Mouse (Mus musculus) forebrain, embryonic 13.5 days (tissue): ENCODE data around the gene Ar. TPM values are rescaled to one million over a fixed set of nuclear protein-coding genes. Genes with fewer than 3 reads are reported as not detected.

Experiments
- ATAC-seq: fragments of 200-750 bp; cut with Nextera tagmentation; 2 replicates; pipeline ENCODE4 v1.8.0; 2017
- H3K27ac ChIP-seq: fragments of 300-500 bp; sonication (generic); 2 replicates; pipeline ENCODE4 v1.5.1; 2015; ENCODE audit warnings: inconsistent platforms, mild to moderate bottlenecking, moderate library complexity
- H3K27me3 ChIP-seq: fragments of 300-500 bp; sonication (generic); 2 replicates; pipeline ENCODE4 v1.6.1; 2015; ENCODE audit warnings: mild to moderate bottlenecking, inconsistent platforms
- H3K36me3 ChIP-seq: fragments of 300-500 bp; sonication (generic); 2 replicates; pipeline ENCODE4 v1.6.1; 2015; ENCODE audit warnings: mild to moderate bottlenecking, inconsistent platforms; ENCODE audit not compliant: poor library complexity, severe bottlenecking
- H3K4me1 ChIP-seq: fragments of 300-500 bp; sonication (generic); 2 replicates; pipeline ENCODE4 v1.6.1; 2015; ENCODE audit warnings: inconsistent platforms
- H3K4me2 ChIP-seq: fragments of 300-500 bp; sonication (generic); 2 replicates; pipeline ENCODE4 v1.6.1; 2015; ENCODE audit warnings: inconsistent platforms, mild to moderate bottlenecking, moderate library complexity
- H3K4me3 ChIP-seq: fragments of 300-500 bp; sonication (generic); 2 replicates; pipeline ENCODE4 v1.5.1; 2015; ENCODE audit warnings: mild to moderate bottlenecking, inconsistent platforms
- H3K9ac ChIP-seq: fragments of 300-500 bp; sonication (generic); 2 replicates; pipeline ENCODE4 v1.6.1; 2015; ENCODE audit warnings: mild to moderate bottlenecking, inconsistent platforms
- H3K9me3 ChIP-seq: fragments of 300-500 bp; sonication (generic); replicated peaks from 2 replicates; pipeline ENCODE4 v1.6.1; 2016; ENCODE audit warnings: inconsistent platforms
- WGBS: fragments of 180-500 bp; shearing (Covaris S2); methylation state at CpG from one replicate; pipeline ENCODE4 v1.1.7; 2015; 5-methylcytosine and 5-hydroxymethylcytosine counted together
- polyA plus RNA-seq: library from polyadenylated mRNA; unstranded; fragments of >200 nt; fragmentation: Nextera tagmentation; extraction: Ambion mirVana; gene quantifications from 2 replicates; pipeline ENCODE4 v1.2.1, GENCODE M21; 2015

Gene Ar
- 0.05 and 0.06 TPM in 2 replicates for polyA plus RNA-seq

DNA sequence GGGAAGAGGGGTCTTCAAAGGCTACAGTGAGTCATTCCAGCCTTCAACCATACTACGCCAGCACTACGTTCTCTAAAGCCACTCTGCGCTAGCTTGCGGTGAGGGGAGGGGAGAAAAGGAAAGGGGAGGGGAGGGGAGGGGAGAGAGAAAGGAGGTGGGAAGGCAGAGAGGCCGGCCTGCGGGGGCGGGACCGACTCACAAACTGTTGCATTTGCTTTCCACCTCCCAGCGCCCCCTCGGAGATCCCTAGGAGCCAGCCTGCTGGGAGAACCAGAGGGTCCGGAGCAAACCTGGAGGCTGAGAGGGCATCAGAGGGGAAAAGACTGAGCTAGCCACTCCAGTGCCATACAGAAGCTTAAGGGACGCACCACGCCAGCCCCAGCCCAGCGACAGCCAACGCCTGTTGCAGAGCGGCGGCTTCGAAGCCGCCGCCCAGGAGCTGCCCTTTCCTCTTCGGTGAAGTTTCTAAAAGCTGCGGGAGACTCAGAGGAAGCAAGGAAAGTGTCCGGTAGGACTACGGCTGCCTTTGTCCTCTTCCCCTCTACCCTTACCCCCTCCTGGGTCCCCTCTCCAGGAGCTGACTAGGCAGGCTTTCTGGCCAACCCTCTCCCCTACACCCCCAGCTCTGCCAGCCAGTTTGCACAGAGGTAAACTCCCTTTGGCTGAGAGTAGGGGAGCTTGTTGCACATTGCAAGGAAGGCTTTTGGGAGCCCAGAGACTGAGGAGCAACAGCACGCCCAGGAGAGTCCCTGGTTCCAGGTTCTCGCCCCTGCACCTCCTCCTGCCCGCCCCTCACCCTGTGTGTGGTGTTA is at the start of gene Ar:
Gene Ar (plus strand): TSS at position 239 of the 812 bp plus-strand sequence.
- H3K36me3 ChIP-seq = no peaks in the 10 kb centered on the region
- no peak for ATAC-seq
- WGBS = 20% methylated on average over 25 of the region's 27 CpGs
- H3K4me3 ChIP-seq = peak within 1 kb of the TSS; percentile 44
- H3K9me3 ChIP-seq = no peaks in the 10 kb centered on the region
- peak within 1 kb of the TSS; percentile 73 for H3K4me2 ChIP-seq
- H3K27me3 ChIP-seq = peaks cover 34% of the 10 kb centered on the region
- no peak within 1 kb of the TSS for H3K27ac ChIP-seq
- H3K4me1 ChIP-seq = peaks cover 6% of the 10 kb centered on the region; the same call in 1 of the 2 replicates
- H3K9ac ChIP-seq = no peak within 1 kb of the TSS

- 32% methylated on average over 28 of the region's 30 CpGs for WGBS
- Histone ChIP-seq H3K27ac (no peak overlapping the region), H3K27me3 (peaks cover 34% of the 10 kb centered on the region), H3K4me3 (peak overlapping the region; percentile 44), H3K4me1 (peaks cover 6% of the 10 kb centered on the region; the same call in 1 of the 2 replicates), H3K4me2 (peak overlapping the region; percentile 73), H3K9ac (0 out of 2 replicates have a peak overlapping the region, but pooled peaks have one; percentile 16), H3K9me3 (no peaks in the 10 kb centered on the region), H3K36me3 (no peaks in the 10 kb centered on the region)
- ATAC-seq = peak; percentile 73
These were observed 1.3 kb downstream of the Ar start for GRCm38 (mm10) chrX:98149724-98150392.

GRCm38 (mm10) chrX:98150393-98151119 is 2.0 kb downstream of the Ar start:
- Histone ChIP-seq H3K9me3 (no peaks in the 10 kb centered on the region), H3K4me2 (peak overlapping the region; percentile 73), H3K4me3 (peak overlapping the region; percentile 44), H3K9ac (0 out of 2 replicates have a peak overlapping the region, but pooled peaks have one; percentile 16), H3K36me3 (no peaks in the 10 kb centered on the region), H3K27ac (no peak overlapping the region), H3K4me1 (peaks cover 6% of the 10 kb centered on the region; the same call in 1 of the 2 replicates), H3K27me3 (peaks cover 34% of the 10 kb centered on the region)
- WGBS = 21% methylated on average over 31 of the region's 33 CpGs
- peak; percentile 75 for ATAC-seq

DNA sequence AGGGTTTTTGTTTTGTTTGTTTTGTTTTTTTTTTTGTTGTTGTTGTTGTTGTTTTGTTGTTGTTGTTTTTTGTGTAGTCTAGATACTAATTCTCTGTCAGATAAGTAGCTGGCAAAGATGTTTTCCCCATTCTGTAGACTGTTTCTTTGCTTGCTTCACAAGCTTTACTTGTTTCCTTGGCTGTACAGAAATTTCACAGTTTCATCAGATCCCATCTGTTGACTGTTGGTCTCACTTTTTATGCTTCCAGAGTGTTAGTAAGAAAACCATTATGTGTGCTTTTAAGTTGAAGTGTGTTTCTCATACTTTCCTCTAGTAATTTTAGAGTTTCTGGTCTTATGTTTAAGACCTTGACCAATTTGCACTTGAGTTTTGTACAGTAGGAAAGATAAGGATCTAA is 41.2 kb downstream of the Ar start:
- no peak for ATAC-seq
- Histone ChIP-seq H3K9me3 (no peaks in the 10 kb centered on the region), H3K4me1 (no peaks in the 10 kb centered on the region), H3K4me2 (no peak overlapping the region), H3K9ac (no peak overlapping the region), H3K36me3 (no peaks in the 10 kb centered on the region), H3K4me3 (no peak overlapping the region), H3K27ac (no peak overlapping the region), H3K27me3 (no peaks in the 10 kb centered on the region)

DNA sequence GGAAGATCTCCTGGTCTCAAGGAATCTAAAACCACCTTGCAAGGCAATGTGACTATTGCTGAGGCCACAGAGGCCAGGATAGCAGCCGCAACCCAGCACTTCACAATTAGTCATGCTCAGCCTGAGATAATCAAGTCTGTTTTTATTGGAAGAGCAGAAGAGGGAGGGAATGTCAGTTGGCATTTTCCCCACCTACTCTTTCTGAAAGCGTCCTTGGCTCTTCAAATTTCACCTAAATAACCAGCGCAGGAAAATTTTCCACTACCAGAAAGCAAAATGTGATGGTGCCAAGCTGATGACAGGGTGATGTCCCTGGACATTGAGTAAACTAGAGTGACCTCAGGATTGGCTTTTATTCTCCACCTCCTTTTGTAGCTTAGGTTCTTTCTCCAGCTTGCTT is 57.2 kb downstream of the Ar start:
- no peaks in the 10 kb centered on the region for H3K27me3 ChIP-seq
- H3K4me1 ChIP-seq = no peaks in the 10 kb centered on the region
- no peak overlapping the region for H3K27ac ChIP-seq
- H3K36me3 ChIP-seq = no peaks in the 10 kb centered on the region
- no peak overlapping the region for H3K4me2 ChIP-seq
- no peak overlapping the region for H3K9ac ChIP-seq
- H3K9me3 ChIP-seq = no peaks in the 10 kb centered on the region
- no peak overlapping the region for H3K4me3 ChIP-seq
- no peak for ATAC-seq
- 61% methylated on average over 3 of the region's 3 CpGs for WGBS

DNA sequence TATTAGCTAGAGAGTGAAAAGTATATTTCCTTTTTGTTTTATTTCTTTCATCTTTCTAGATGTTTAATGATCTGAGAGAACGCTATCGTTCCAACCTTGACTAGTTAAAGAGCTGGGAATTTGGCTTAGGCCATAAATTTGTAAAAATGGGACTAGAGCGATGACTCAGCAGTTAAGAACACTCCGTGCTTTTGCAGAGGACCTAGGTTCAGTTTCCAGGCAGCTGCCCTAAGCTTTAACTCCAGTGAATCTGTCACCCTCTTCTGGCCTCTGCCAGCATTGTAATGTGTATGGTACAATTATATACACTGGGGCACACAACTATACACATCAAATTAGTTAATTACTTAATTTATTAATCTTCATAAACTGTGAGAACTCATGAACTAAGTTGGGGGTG is 58.6 kb downstream of the Ar start:
- 75% methylated on average over 4 of the region's 4 CpGs for WGBS
- no peaks in the 10 kb centered on the region for H3K27me3 ChIP-seq
- H3K4me1 ChIP-seq = no peaks in the 10 kb centered on the region
- no peak overlapping the region for H3K9ac ChIP-seq
- H3K36me3 ChIP-seq = no peaks in the 10 kb centered on the region
- no peak for ATAC-seq
- H3K4me3 ChIP-seq = no peak overlapping the region
- no peak overlapping the region for H3K4me2 ChIP-seq
- no peaks in the 10 kb centered on the region for H3K9me3 ChIP-seq
- no peak overlapping the region for H3K27ac ChIP-seq

DNA sequence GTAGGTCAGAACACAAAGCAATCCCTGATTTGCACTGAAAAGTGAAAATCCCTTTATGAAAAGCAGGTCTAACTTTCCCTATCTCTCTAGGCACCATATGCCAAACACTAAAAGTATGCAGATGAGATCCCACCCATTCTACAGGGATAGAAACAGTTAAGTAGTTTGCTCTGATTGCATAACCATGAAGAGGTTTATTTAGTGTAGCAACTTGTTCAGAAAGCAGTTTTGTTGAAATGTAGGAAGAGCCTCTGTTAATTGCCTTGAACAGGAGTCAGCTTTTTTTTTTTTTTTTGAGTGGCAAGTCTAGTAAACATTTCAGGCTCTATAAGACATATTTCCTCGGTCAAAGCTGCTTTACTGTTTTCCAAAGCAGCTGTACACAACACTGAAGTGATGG is 67.5 kb downstream of the Ar start:
- no peaks in the 10 kb centered on the region for H3K36me3 ChIP-seq
- ATAC-seq = no peak
- 78% methylated on average over 1 of the region's 1 CpGs for WGBS
- H3K4me2 ChIP-seq = no peak overlapping the region
- H3K4me3 ChIP-seq = no peak overlapping the region
- H3K9ac ChIP-seq = no peak overlapping the region
- no peaks in the 10 kb centered on the region for H3K27me3 ChIP-seq
- H3K4me1 ChIP-seq = no peaks in the 10 kb centered on the region
- no peaks in the 10 kb centered on the region for H3K9me3 ChIP-seq
- no peak overlapping the region for H3K27ac ChIP-seq

DNA sequence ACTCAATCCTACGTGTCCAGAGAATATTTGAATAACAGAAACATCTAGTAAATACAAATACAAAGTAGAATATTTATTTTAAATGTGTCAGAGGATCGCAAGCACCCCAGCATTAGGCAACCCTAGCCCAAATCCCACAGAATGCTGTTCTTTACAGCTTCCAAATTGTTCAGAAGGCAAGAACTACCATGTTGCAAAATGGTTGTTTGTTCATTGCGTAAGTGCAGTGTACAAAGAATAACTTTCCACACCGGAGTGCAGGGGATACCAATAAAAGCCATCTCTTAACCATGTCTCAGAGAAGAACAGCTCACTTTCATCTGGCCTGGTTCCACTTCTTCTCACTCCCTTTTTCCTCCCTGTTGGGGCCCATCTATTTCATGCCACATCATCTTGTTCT is 90.4 kb downstream of the Ar start:
- no peak overlapping the region for H3K4me2 ChIP-seq
- no peaks in the 10 kb centered on the region for H3K9me3 ChIP-seq
- H3K27me3 ChIP-seq = no peaks in the 10 kb centered on the region
- ATAC-seq = no peak
- H3K4me3 ChIP-seq = no peak overlapping the region
- no peak overlapping the region for H3K27ac ChIP-seq
- no peak overlapping the region for H3K9ac ChIP-seq
- H3K36me3 ChIP-seq = no peaks in the 10 kb centered on the region
- H3K4me1 ChIP-seq = no peaks in the 10 kb centered on the region
- WGBS = 87% methylated on average over 4 of the region's 4 CpGs

DNA sequence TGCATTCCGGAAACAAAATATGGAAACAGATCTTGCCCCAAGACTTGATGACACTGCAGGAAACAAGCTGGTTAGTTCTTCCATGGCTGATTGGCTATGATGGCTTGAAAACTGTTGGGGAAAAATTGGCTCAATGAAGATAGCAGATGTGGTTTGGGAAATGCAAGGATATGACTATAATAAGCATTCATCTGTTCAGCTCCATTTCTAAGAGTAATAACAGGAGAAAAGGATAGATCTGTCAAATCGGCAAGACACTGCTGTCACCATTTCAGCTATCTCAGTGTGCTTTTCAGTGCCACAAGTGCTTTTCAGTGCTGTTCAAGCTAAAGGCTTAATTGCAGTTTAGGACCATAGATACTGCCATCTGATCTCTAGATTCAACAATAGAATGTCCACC is 96.5 kb downstream of the Ar start:
- no peak for ATAC-seq
- H3K4me1 ChIP-seq = no peaks in the 10 kb centered on the region
- no peaks in the 10 kb centered on the region for H3K9me3 ChIP-seq
- no peak overlapping the region for H3K4me3 ChIP-seq
- H3K36me3 ChIP-seq = no peaks in the 10 kb centered on the region
- H3K27me3 ChIP-seq = no peaks in the 10 kb centered on the region
- no peak overlapping the region for H3K27ac ChIP-seq
- WGBS = 76% methylated on average over 2 of the region's 2 CpGs
- no peak overlapping the region for H3K9ac ChIP-seq
- no peak overlapping the region for H3K4me2 ChIP-seq

DNA sequence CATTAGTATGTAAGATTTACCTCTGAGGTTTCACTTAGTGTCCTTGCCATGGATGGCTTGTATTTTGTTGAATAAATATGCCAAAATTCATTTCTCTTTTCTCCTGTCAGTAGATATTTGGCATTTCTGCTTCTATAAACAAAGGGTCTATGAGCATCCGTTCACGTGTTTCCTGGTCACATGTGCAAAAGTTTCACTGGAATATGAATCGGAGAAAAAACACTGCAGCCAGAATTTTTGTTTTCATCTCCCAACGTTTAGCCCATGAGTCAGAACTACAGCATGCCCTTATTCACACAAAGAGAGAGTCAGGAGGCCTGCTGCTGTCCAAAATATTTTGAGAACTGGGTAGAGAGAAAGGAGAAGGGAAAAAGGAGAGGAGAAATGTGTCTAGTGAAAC is 99.8 kb downstream of the Ar start:
- no peak overlapping the region for H3K27ac ChIP-seq
- 84% methylated on average over 4 of the region's 4 CpGs for WGBS
- no peaks in the 10 kb centered on the region for H3K36me3 ChIP-seq
- H3K9me3 ChIP-seq = no peaks in the 10 kb centered on the region
- no peak for ATAC-seq
- no peak overlapping the region for H3K4me3 ChIP-seq
- no peak overlapping the region for H3K4me2 ChIP-seq
- H3K4me1 ChIP-seq = no peaks in the 10 kb centered on the region
- H3K27me3 ChIP-seq = no peaks in the 10 kb centered on the region
- no peak overlapping the region for H3K9ac ChIP-seq

DNA sequence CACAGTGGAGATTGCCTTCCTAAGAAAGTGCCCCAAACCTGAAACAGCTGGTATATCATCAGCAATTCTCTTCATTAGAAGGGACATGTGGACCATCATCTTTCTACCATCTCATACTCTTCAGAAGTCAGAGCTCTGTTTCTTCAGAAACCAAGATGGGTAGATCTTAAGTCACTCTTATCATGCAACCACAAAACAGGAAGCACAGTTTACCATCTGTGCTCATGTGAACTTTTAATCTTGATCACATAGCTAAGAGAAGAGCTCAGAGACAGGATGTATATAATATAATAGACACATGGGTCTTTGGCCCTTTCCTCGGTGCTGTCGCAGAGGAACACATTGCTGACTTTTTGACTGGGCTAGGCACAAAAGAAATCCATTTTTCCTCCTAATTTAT is 111.1 kb downstream of the Ar start:
- ATAC-seq = no peak
- no peaks in the 10 kb centered on the region for H3K27me3 ChIP-seq
- H3K4me1 ChIP-seq = no peaks in the 10 kb centered on the region
- no peak overlapping the region for H3K4me3 ChIP-seq
- H3K27ac ChIP-seq = no peak overlapping the region
- no peak overlapping the region for H3K4me2 ChIP-seq
- no peaks in the 10 kb centered on the region for H3K9me3 ChIP-seq
- WGBS = 94% methylated on average over 2 of the region's 2 CpGs
- H3K36me3 ChIP-seq = no peaks in the 10 kb centered on the region
- no peak overlapping the region for H3K9ac ChIP-seq

- no peak for ATAC-seq
- H3K4me1 ChIP-seq = no peaks in the 10 kb centered on the region
- no peak overlapping the region for H3K9ac ChIP-seq
- no peaks in the 10 kb centered on the region for H3K27me3 ChIP-seq
- H3K4me2 ChIP-seq = no peak overlapping the region
- H3K36me3 ChIP-seq = no peaks in the 10 kb centered on the region
- WGBS = 85% methylated on average over 2 of the region's 2 CpGs
- H3K4me3 ChIP-seq = no peak overlapping the region
- no peak overlapping the region for H3K27ac ChIP-seq
- H3K9me3 ChIP-seq = no peaks in the 10 kb centered on the region
These were observed 117.2 kb downstream of the Ar start for GRCm38 (mm10) chrX:98265755-98266154.
